Mouse (Mus musculus): ENCODE results near the gene Ppp2r5a. TPM values are rescaled to one million over a fixed set of nuclear protein-coding genes. Genes with fewer than 3 reads are reported as not detected.

Gene Ppp2r5a
- polyA plus RNA-seq, 1 experiment: 44.7 TPM

- no peak overlapping the region for H3K4me3 ChIP-seq (replicated peaks; ENCODE audit: insufficient read depth, low read depth, low read length)
- no peak for DNase-seq
- 78% methylated on average over 5 of the region's 5 CpGs for WGBS
- TF ChIP-seq CTCF (IDR thresholded peaks at IDR 0.05; ENCODE audit: borderline replicate concordance, insufficient read depth, low read depth, low read length) (no peak), POLR2A (IDR thresholded peaks at IDR 0.05; ENCODE audit: borderline replicate concordance, insufficient read depth, low read length) (no peak)
- H3K4me1 ChIP-seq (ENCODE audit: control insufficient read depth, insufficient read depth, low read length): no peaks in the 10 kb centered on the region
- H3K27me3 ChIP-seq (ENCODE audit: control insufficient read depth, insufficient read depth, low read length): no peaks in the 10 kb centered on the region
- H3K27ac ChIP-seq (ENCODE audit: insufficient read depth, low read length): no peak overlapping the region
These were observed 68.6 kb downstream of the Ppp2r5a start for GRCm38 (mm10) chr1:191334500-191334899.

- H3K27ac ChIP-seq (ENCODE audit: insufficient read depth, low read length): no peak overlapping the region
- no peaks in the 10 kb centered on the region for H3K27me3 ChIP-seq (ENCODE audit: control insufficient read depth, insufficient read depth, low read length)
- H3K4me1 ChIP-seq (ENCODE audit: control insufficient read depth, insufficient read depth, low read length): peaks cover 9% of the 10 kb centered on the region; the same call in 1 of the 2 replicates
- 80% methylated on average over 4 of the region's 4 CpGs for WGBS
- no peak for TF ChIP-seq CTCF (IDR thresholded peaks at IDR 0.05; ENCODE audit: borderline replicate concordance, insufficient read depth, low read depth, low read length)
- no peak for TF ChIP-seq POLR2A (IDR thresholded peaks at IDR 0.05; ENCODE audit: borderline replicate concordance, insufficient read depth, low read length)
- H3K4me3 ChIP-seq (replicated peaks; ENCODE audit: insufficient read depth, low read depth, low read length): no peak overlapping the region
- DNase-seq: no peak
These were observed 72.7 kb downstream of the Ppp2r5a start for GRCm38 (mm10) chr1:191330356-191330755.

- 61% methylated on average over 8 of the region's 8 CpGs for WGBS
- Histone ChIP-seq H3K4me3 (replicated peaks; ENCODE audit: insufficient read depth, low read depth, low read length) (no peak overlapping the region), H3K27me3 (ENCODE audit: control insufficient read depth, insufficient read depth, low read length) (no peaks in the 10 kb centered on the region), H3K4me1 (ENCODE audit: control insufficient read depth, insufficient read depth, low read length) (peaks cover 9% of the 10 kb centered on the region; the same call in 1 of the 2 replicates), H3K27ac (ENCODE audit: insufficient read depth, low read length) (no peak overlapping the region)
- TF ChIP-seq CTCF (IDR thresholded peaks at IDR 0.05; ENCODE audit: borderline replicate concordance, insufficient read depth, low read depth, low read length): no peak
- TF ChIP-seq POLR2A (IDR thresholded peaks at IDR 0.05; ENCODE audit: borderline replicate concordance, insufficient read depth, low read length): no peak
- peak in 1 of 2 experiments; percentile 27 for DNase-seq
These were observed 75.0 kb downstream of the Ppp2r5a start for GRCm38 (mm10) chr1:191328019-191328441.

GRCm38 (mm10) chr1:191327258-191327657 lies 75.8 kb downstream of the Ppp2r5a start:
- no peak for DNase-seq
- peaks cover 9% of the 10 kb centered on the region; the same call in 1 of the 2 replicates for H3K4me1 ChIP-seq (ENCODE audit: control insufficient read depth, insufficient read depth, low read length)
- H3K27ac ChIP-seq (ENCODE audit: insufficient read depth, low read length): no peak overlapping the region
- H3K4me3 ChIP-seq (replicated peaks; ENCODE audit: insufficient read depth, low read depth, low read length): no peak overlapping the region
- TF ChIP-seq CTCF (IDR thresholded peaks at IDR 0.05; ENCODE audit: borderline replicate concordance, insufficient read depth, low read depth, low read length): no peak
- WGBS: 60% methylated on average over 8 of the region's 8 CpGs
- H3K27me3 ChIP-seq (ENCODE audit: control insufficient read depth, insufficient read depth, low read length): no peaks in the 10 kb centered on the region

- H3K27ac ChIP-seq (ENCODE audit: insufficient read depth, low read length): peak overlapping the region; percentile 77
- no peaks in the 10 kb centered on the region for H3K27me3 ChIP-seq (ENCODE audit: control insufficient read depth, insufficient read depth, low read length)
- whole genome bisulfite sequencing: under 1% methylated on average over 35 of the region's 35 CpGs
- peaks cover 9% of the 10 kb centered on the region; the same call in 1 of the 2 replicates for H3K4me1 ChIP-seq (ENCODE audit: control insufficient read depth, insufficient read depth, low read length)
- TF ChIP-seq CTCF (IDR thresholded peaks at IDR 0.05; ENCODE audit: borderline replicate concordance, insufficient read depth, low read depth, low read length) (no peak), POLR2A (IDR thresholded peaks at IDR 0.05; ENCODE audit: borderline replicate concordance, insufficient read depth, low read length) (no peak)
- H3K4me3 ChIP-seq (replicated peaks; ENCODE audit: insufficient read depth, low read depth, low read length): peak overlapping the region; percentile 95
- DNase-seq: peak in 1 of 2 experiments; percentile 56
These were observed 76.7 kb downstream of the Ppp2r5a start for GRCm38 (mm10) chr1:191326233-191326882.

- H3K27ac ChIP-seq (ENCODE audit: insufficient read depth, low read length): peak within 1 kb of the TSS; percentile 77
- peak within 1 kb of the TSS; percentile 95 for H3K4me3 ChIP-seq (replicated peaks; ENCODE audit: insufficient read depth, low read depth, low read length)
- H3K27me3 ChIP-seq (ENCODE audit: control insufficient read depth, insufficient read depth, low read length): no peaks in the 10 kb centered on the region
- peaks cover 9% of the 10 kb centered on the region; the same call in 1 of the 2 replicates for H3K4me1 ChIP-seq (ENCODE audit: control insufficient read depth, insufficient read depth, low read length)
- under 1% methylated on average over 42 of the region's 42 CpGs for WGBS
- TF ChIP-seq POLR2A (IDR thresholded peaks at IDR 0.05; ENCODE audit: borderline replicate concordance, insufficient read depth, low read length): peak; percentile 93
- TF ChIP-seq CTCF (IDR thresholded peaks at IDR 0.05; ENCODE audit: borderline replicate concordance, insufficient read depth, low read depth, low read length): no peak
- DNase-seq: peak; percentile 94 to 96
These were observed 77.3 kb downstream of the Ppp2r5a start, which contains the start of gene Tmem206 for GRCm38 (mm10) chr1:191325726-191326232. TSS of gene Tmem206 (plus strand) at chr1:191325912.

- no peak for TF ChIP-seq POLR2A (IDR thresholded peaks at IDR 0.05; ENCODE audit: borderline replicate concordance, insufficient read depth, low read length)
- no peak for TF ChIP-seq CTCF (IDR thresholded peaks at IDR 0.05; ENCODE audit: borderline replicate concordance, insufficient read depth, low read depth, low read length)
- H3K27ac ChIP-seq (ENCODE audit: insufficient read depth, low read length): 0 out of 2 replicates have a peak overlapping the region, but pooled peaks have one; percentile 57
- no peaks in the 10 kb centered on the region for H3K27me3 ChIP-seq (ENCODE audit: control insufficient read depth, insufficient read depth, low read length)
- peak in 1 of 2 experiments; percentile 24 for DNase-seq
- H3K4me3 ChIP-seq (replicated peaks; ENCODE audit: insufficient read depth, low read depth, low read length): no peak overlapping the region
- peaks cover 9% of the 10 kb centered on the region; the same call in 1 of the 2 replicates for H3K4me1 ChIP-seq (ENCODE audit: control insufficient read depth, insufficient read depth, low read length)
- WGBS: 71% methylated on average over 7 of the region's 7 CpGs
These were observed 78.1 kb downstream of the Ppp2r5a start for GRCm38 (mm10) chr1:191324733-191325590.
